Comparison of ENCODE assay signal across 8 mouse cellular contexts in genomic region chr12:84408819-84409507, GRCm38 (mm10). TPM values are rescaled to one million over a fixed set of nuclear protein-coding genes. Genes with fewer than 3 reads are reported as not detected.
DNase-seq lines count a peak whose midpoint lies in the region; ATAC-seq and TF ChIP-seq lines count a peak whose summit lies in the region.

Gene Entpd5 (minus strand): TSS chr12:84409029.
Gene Bbof1 (plus strand): TSS chr12:84409071.

- H3K27me3 ChIP-seq in C2C12 (ENCODE audit: control insufficient read depth, insufficient read depth, insufficient read length), result no peaks in the 10 kb centered on the region
- H3K27me3 ChIP-seq in erythroblast, embryonic 14.5 days (ENCODE audit: control insufficient read depth), result 0 out of 2 replicates have a peak, but pooled peaks cover 2% of the 10 kb centered on the region
- no peaks in the 10 kb centered on the region; the same call in 1 of the 2 replicates for H3K27me3 ChIP-seq in heart, embryonic 13.5 days (replicated peaks)
- H3K27me3 ChIP-seq in liver, embryonic 12.5 days (replicated peaks), result peaks cover 15% of the 10 kb centered on the region
- no peaks in the 10 kb centered on the region for H3K27me3 ChIP-seq in stomach, embryonic 15.5 days (replicated peaks)

- H3K79me3 ChIP-seq in C2C12 (ENCODE audit: low read depth), result no peaks in the 10 kb centered on the region

- 1% methylated on average over 57 of the region's 63 CpGs for WGBS in heart, embryonic 13.5 days
- WGBS in liver, embryonic 12.5 days (ENCODE audit: insufficient replicate concordance), result 2% methylated on average over 61 of the region's 63 CpGs
- WGBS in stomach, embryonic 15.5 days, result 2% methylated on average over 63 of the region's 63 CpGs

- no peaks in the 10 kb centered on the region for H3K36me3 ChIP-seq in C2C12 (ENCODE audit: control insufficient read depth, insufficient read depth)
- H3K36me3 ChIP-seq in erythroblast, embryonic 14.5 days (ENCODE audit: control insufficient read depth), result no peaks in the 10 kb centered on the region
- H3K36me3 ChIP-seq in heart, embryonic 13.5 days, result peaks cover 5% of the 10 kb centered on the region; the same call in 1 of the 2 replicates
- no peaks in the 10 kb centered on the region for H3K36me3 ChIP-seq in liver, embryonic 12.5 days
- H3K36me3 ChIP-seq in stomach, embryonic 15.5 days, result no peaks in the 10 kb centered on the region

- H3K4me2 ChIP-seq in heart, embryonic 13.5 days, result peak within 1 kb of the TSS; percentile 83
- H3K4me2 ChIP-seq in liver, embryonic 12.5 days, result peak within 1 kb of the TSS; percentile 93
- H3K4me2 ChIP-seq in stomach, embryonic 15.5 days, result peak within 1 kb of the TSS; percentile 96

- TF ChIP-seq POLR2A in brain, embryonic 14.5 days (IDR thresholded peaks at IDR 0.05; ENCODE audit: borderline replicate concordance, extremely low read depth, insufficient read depth, insufficient read length, poor library complexity, severe bottlenecking), result peak; percentile 98

- H3K4me1 ChIP-seq in erythroblast, embryonic 14.5 days (ENCODE audit: control insufficient read depth), result peaks cover 23% of the 10 kb centered on the region
- peaks cover 12% of the 10 kb centered on the region for H3K4me1 ChIP-seq in heart, embryonic 13.5 days
- H3K4me1 ChIP-seq in liver, embryonic 12.5 days, result peaks cover 17% of the 10 kb centered on the region
- H3K4me1 ChIP-seq in stomach, embryonic 15.5 days, result 0 out of 2 replicates have a peak, but pooled peaks cover 2% of the 10 kb centered on the region

- H3K27ac ChIP-seq in heart, embryonic 13.5 days (replicated peaks), result peak within 1 kb of the TSS; percentile 91
- H3K27ac ChIP-seq in liver, embryonic 12.5 days, result peak within 1 kb of the TSS; percentile 84
- H3K27ac ChIP-seq in stomach, embryonic 15.5 days, result peak within 1 kb of the TSS; percentile 81

- H3ac ChIP-seq in C2C12 (ENCODE audit: control insufficient read depth, insufficient read length, low read depth), result peak within 1 kb of the TSS; percentile 80

- H3K9me3 ChIP-seq in erythroblast, embryonic 14.5 days (ENCODE audit: control insufficient read depth, low read length), result no peaks in the 10 kb centered on the region
- no peaks in the 10 kb centered on the region for H3K9me3 ChIP-seq in heart, embryonic 13.5 days
- H3K9me3 ChIP-seq in liver, embryonic 12.5 days (replicated peaks), result no peaks in the 10 kb centered on the region
- H3K9me3 ChIP-seq in stomach, embryonic 15.5 days, result no peaks in the 10 kb centered on the region

- ATAC-seq in heart, embryonic 13.5 days (ENCODE audit: extremely low read depth, insufficient number of reproducible peaks, low FRiP score, low TSS enrichment), result peak; percentile 92
- peak; percentile 91 for ATAC-seq in liver, embryonic 12.5 days
- ATAC-seq in stomach, embryonic 15.5 days (ENCODE audit: insufficient read depth, low FRiP score, low read depth), result peak; percentile 93

- TF ChIP-seq CTCF in C2C12 (IDR thresholded peaks at IDR 0.05; ENCODE audit: control insufficient read depth, insufficient read depth, insufficient read length), result no peak
- TF ChIP-seq CTCF in brain, embryonic 14.5 days (IDR thresholded peaks at IDR 0.05; ENCODE audit: borderline replicate concordance, extremely low read depth, insufficient read depth, insufficient read length), result no peak

- peak within 1 kb of the TSS; percentile 43 for H3K4me3 ChIP-seq in C2C12 (ENCODE audit: insufficient read depth, poor library complexity, severe bottlenecking)
- H3K4me3 ChIP-seq in erythroblast, embryonic 14.5 days (replicated peaks), result peak within 1 kb of the TSS; percentile 94
- H3K4me3 ChIP-seq in heart, embryonic 13.5 days, result peak within 1 kb of the TSS; percentile 91
- peak within 1 kb of the TSS; percentile 79 for H3K4me3 ChIP-seq in liver, embryonic 12.5 days
- H3K4me3 ChIP-seq in stomach, embryonic 15.5 days (replicated peaks), result peak within 1 kb of the TSS; percentile 79

- DNase-seq in brain, embryonic 14.5 days (ENCODE audit: low read depth), result peak; percentile 94
- peak; percentile 94 for DNase-seq in kidney, postnatal 10 days
- DNase-seq in natural killer cell, adult 2 months (ENCODE audit: low spot score in 2 of 2), result peak; percentile 82 to 87

- H3K79me2 ChIP-seq in C2C12 (ENCODE audit: control insufficient read depth, insufficient read depth), result no peaks in the 10 kb centered on the region

- H3K9ac ChIP-seq in heart, embryonic 13.5 days, result peak within 1 kb of the TSS; percentile 90
- H3K9ac ChIP-seq in liver, embryonic 12.5 days, result peak within 1 kb of the TSS; percentile 85
- peak within 1 kb of the TSS; percentile 68 for H3K9ac ChIP-seq in stomach, embryonic 15.5 days

TF ChIP-seq in C2C12, 6 proteins besides CTCF, POLR2A, EP300 and RAD21:
- TF ChIP-seq CEBPB (IDR thresholded peaks at IDR 0.05; ENCODE audit: low read depth), result no peak
- no peak for TF ChIP-seq MYOD1 (IDR thresholded peaks at IDR 0.05; ENCODE audit: control insufficient read depth, insufficient read length, low read depth)
- no peak for TF ChIP-seq FOSL1 (IDR thresholded peaks at IDR 0.05; ENCODE audit: insufficient read depth, low read length, poor library complexity, severe bottlenecking)
- no peak for TF ChIP-seq MYOG (IDR thresholded peaks at IDR 0.05; ENCODE audit: control insufficient read depth, extremely low read depth, insufficient read length)
- TF ChIP-seq USF1 (IDR thresholded peaks at IDR 0.05; ENCODE audit: low read depth), result no peak
- TF ChIP-seq MAX (IDR thresholded peaks at IDR 0.05), result peak; percentile 73

RNA-seq across cellular contexts. Expression of gene Entpd5, which starts in this region (rescaled TPM):
- polyA plus RNA-seq in C2C12 (2012; fragmentation: generic; extraction: Trizol), result 4.5 TPM
- polyA plus RNA-seq in brain, embryonic 14.5 days (2012; rRNA removed), result 7.1 and 9.8 TPM in 2 replicates
- polyA plus RNA-seq in erythroblast, embryonic 14.5 days (2012), result 0.15 and 0.21 TPM in 2 replicates
- polyA plus RNA-seq in heart, embryonic 13.5 days (2015; fragmentation: Nextera tagmentation; extraction: Ambion mirVana), result 23.1 and 26.9 TPM in 2 replicates
- polyA plus RNA-seq in liver, embryonic 12.5 days (2016; fragmentation: Nextera tagmentation; extraction: Ambion mirVana), result 11.5 and 12.0 TPM in 2 replicates
- polyA plus RNA-seq in stomach, embryonic 15.5 days (2015; fragmentation: Nextera tagmentation; extraction: Ambion mirVana), result 19.2 and 22.2 TPM in 2 replicates

RNA-seq across cellular contexts. Expression of gene Bbof1, which starts in this region (rescaled TPM):
- polyA plus RNA-seq in C2C12 (2012; fragmentation: generic; extraction: Trizol), result 0.25 TPM
- polyA plus RNA-seq in brain, embryonic 14.5 days (2012; rRNA removed), result 3.4 TPM in 2 replicates
- polyA plus RNA-seq in erythroblast, embryonic 14.5 days (2012), result 0.03 and 0.05 TPM in 2 replicates
- 0.62 and 1.6 TPM in 2 replicates for polyA plus RNA-seq in heart, embryonic 13.5 days (2015; fragmentation: Nextera tagmentation; extraction: Ambion mirVana)
- 0.51 and 0.78 TPM in 2 replicates for polyA plus RNA-seq in liver, embryonic 12.5 days (2016; fragmentation: Nextera tagmentation; extraction: Ambion mirVana)
- polyA plus RNA-seq in stomach, embryonic 15.5 days (2015; fragmentation: Nextera tagmentation; extraction: Ambion mirVana), result 1.4 and 1.5 TPM in 2 replicates

Comparison
In these comparisons a context has a peak if more than half of its experiments do, and no peak if none do; other contexts are left out.
1. Peak in every context shown above with its lines: DNase-seq, ATAC-seq, H3K4me3 ChIP-seq and H3K27ac ChIP-seq.
2. H3K4me3 ChIP-seq: peak in every context shown above with its lines; median percentile 94 in erythroblast, embryonic 14.5 days; 91 in heart, embryonic 13.5 days; 79 in liver, embryonic 12.5 days; 79 in stomach, embryonic 15.5 days; 43 in C2C12.